Mouse (Mus musculus): ENCODE measurements around the gene Anxa10.

Gene Anxa10

GRCm38 (mm10) chr8:62123098-62123497 lies at the start of gene Anxa10:
TSS of gene Anxa10 (minus strand) at chr8:62123150.
- no peak for DNase-seq (ENCODE audit: low spot score)

DNA sequence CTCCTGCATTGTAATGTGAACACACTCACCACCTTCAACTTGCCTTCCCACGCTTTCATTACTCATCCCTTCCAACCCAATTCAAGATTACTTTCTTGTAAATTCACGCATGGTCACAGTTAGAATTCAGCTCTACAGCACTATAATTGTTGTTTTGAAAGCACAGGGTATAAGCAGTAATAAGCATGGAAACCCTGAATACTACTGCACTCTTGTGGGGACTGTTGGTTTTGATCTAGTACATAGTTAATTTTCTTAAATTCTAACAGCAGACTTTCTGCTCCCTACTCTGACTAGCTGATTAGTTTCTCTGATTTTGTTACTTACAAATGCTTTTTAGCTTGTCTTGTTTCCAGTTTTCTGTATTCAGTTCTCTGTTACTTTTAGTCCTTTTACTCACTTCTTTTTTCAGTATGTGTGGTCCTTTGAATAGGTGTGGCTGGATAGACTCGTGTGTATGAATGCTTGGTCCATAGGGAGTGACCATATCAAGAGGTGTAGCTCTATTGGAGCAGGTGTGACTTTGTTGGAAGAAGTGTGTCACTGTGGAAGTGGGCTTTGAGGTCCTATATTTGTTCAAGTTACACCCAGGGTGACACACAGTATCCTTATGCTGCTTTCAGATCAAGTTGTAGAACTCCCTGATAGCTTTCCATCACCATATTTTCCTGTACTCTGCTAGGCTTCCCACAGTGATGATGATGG lies 9.9 kb upstream of the Anxa10 start:
- no peak for DNase-seq (ENCODE audit: low spot score)

DNA sequence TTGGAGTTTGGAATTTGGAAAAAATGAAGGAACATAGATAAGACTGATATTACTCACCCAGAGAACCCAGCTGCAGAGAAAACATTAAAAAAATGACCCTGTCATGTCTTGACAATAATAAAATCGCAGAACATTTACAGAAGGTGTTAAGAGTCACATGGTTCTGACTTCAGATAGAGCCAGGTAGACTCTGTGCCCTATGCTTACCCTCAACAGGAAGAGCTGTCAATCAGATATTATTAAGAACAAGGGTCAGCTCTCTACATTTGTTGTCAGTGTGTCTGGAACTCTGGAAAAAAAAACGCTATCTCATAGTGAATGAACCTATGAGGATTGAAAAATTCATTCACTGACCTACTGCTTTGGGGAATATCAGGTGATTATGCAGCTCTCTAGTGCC lies 25.7 kb downstream of the Anxa10 start:
- DNase-seq (ENCODE audit: low spot score): no peak

- no peak for DNase-seq (ENCODE audit: low spot score)
Observed at GRCm38 (mm10) chr8:62081804-62082203, 41.1 kb downstream of the Anxa10 start.

- DNase-seq (ENCODE audit: low spot score): peak; percentile 64
Observed at GRCm38 (mm10) chr8:62080195-62080802, 42.7 kb downstream of the Anxa10 start.

- no peak for DNase-seq (ENCODE audit: low spot score)
Observed at GRCm38 (mm10) chr8:62068305-62068704, 54.6 kb downstream of the Anxa10 start.

DNA sequence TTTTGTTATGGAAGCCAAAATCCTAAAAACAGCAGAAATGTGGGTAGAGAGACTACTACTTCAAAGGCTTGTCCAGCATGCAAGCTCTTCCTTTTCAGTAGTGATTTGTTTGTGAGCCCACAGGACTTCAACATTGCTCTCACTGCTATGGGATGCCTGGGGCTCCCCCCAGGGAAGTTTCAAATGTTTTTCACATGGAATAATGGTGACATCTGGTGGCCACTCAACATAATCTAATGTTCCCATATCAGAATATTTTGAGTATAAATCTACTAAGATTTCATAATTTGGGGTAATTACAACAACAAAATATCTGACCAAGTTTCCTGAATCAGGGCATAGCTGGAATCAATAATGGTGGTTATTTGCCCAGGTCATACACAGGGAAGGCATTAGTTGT lies 62.6 kb downstream of the Anxa10 start:
- peak; percentile 22 for DNase-seq (ENCODE audit: low spot score)

DNA sequence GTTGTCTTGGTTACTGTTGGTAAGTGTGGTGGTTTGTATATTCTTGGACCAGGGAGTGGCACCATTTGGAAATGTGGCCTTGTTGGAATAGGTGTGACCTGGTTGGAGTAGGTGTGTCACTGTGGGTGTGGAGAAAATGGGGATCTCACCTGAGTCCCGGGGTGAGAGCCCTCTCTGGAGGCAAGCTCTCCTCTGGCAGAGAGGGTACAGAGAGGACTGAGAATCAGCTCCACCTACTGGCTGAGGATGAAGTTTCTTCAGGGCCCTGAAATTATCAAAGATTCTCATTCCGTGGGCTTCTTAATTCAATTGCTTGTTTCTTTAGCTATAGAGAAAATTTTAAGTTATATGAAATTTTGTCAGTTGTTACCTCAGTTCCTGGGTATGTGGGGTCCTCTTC lies 76.1 kb downstream of the Anxa10 start:
- DNase-seq (ENCODE audit: low spot score): peak; percentile 10

DNA sequence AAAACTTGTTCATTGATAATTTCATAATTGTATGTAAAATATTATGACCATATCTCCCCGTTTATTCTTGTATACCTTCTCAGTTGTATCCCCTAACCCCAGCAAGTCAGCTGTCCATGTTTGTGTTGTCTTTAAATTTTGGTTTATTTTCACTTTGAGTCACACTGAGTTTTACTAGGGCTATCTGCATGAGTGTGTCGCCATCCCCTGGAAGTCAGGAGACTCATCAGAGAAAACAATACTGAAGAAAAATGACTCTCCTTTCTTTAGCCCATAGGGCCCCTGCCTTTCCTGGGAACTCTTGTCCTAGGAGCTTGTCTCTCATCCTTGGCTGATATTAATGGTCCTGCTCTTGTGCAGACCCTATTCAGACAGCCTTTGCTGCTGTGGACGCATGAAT lies 88.6 kb downstream of the Anxa10 start:
- peak; percentile 4 for DNase-seq (ENCODE audit: low spot score)

- no peak for DNase-seq (ENCODE audit: low spot score)
Observed at GRCm38 (mm10) chr8:62014582-62014981, 108.4 kb downstream of the Anxa10 start.

GRCm38 (mm10) chr8:62014166-62014565 lies 108.8 kb downstream of the Anxa10 start:
- DNase-seq (ENCODE audit: low spot score): no peak

All from adipocyte (in vitro differentiated cells).